Mouse (Mus musculus): ENCODE data around the gene Hdac5.

DNA sequence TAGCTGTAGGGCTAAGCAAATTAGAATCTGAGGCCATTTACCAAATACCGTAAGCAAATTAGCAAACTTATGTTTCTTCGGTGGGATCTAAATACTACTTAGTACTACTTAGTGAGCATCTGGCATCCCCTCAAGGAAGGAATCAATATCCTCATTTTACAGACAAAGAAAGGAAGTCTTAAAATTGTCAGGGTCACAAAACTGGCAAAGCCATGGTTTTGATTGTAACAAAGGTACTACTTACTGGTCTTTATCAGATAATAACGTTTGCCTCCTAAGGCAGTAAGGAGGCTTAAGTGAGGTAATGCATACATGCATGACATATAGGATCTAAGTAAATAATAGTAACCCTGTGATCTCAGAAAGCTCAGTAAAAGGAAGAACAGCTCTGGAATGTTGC is 44.3 kb downstream of the Hdac5 start:
- TF ChIP-seq GATA1 (IDR thresholded peaks at IDR 0.05; ENCODE audit: low read depth, low read length) (peak; percentile 30; the same call in 1 of the 2 replicates), CTCF (IDR thresholded peaks at IDR 0.05 in 2 of 3, conservative IDR thresholded peaks at IDR 0.05 in 1 of 3; ENCODE audit: control insufficient read depth in 1 of 3, insufficient read depth in 1 of 3, low read depth in 2 of 3, low read length in 3 of 3, poor library complexity in 1 of 3, severe bottlenecking in 1 of 3) (no peak), EP300 (IDR thresholded peaks at IDR 0.05; ENCODE audit: low read depth in 1 of 2, low read length in 2 of 2) (no peak), POLR2A (IDR thresholded peaks at IDR 0.05; ENCODE audit: control insufficient read depth in 1 of 2, insufficient read depth in 1 of 2, low read depth in 1 of 2, low read length in 2 of 2, poor library complexity in 1 of 2) (no peak), E2F4 (IDR thresholded peaks at IDR 0.05; ENCODE audit: borderline replicate concordance, low read depth, low read length) (no peak)
